Mouse (Mus musculus): ENCODE results near the gene Dtx1.

DNA sequence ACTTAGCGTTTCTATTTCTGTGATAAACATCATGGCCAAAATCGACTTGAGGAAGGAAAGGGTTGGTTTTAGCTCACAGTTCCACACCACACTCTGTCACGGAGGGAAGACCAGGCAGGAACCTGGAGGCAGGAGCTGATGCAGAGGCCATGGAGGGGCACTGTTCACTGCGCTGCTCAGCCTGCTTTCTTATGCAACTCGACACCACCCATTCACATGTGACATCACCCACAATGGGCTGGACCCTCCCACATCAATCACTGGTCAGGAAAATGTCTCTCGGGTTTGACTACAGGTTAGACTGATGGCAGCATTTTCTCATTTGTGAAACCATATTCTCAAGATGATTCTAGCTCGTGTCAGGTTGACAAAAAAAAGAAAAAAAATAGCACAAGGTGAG, 9.3 kb upstream of the Dtx1 start:
- TF ChIP-seq CTCF (IDR thresholded peaks at IDR 0.05 in 2 of 3, conservative IDR thresholded peaks at IDR 0.05 in 1 of 3; ENCODE audit: control insufficient read depth in 1 of 3, insufficient read depth in 1 of 3, low read depth in 2 of 3, low read length in 3 of 3, poor library complexity in 1 of 3, severe bottlenecking in 1 of 3) (no peak), MYC (IDR thresholded peaks at IDR 0.05; ENCODE audit: low read depth, low read length) (no peak), EP300 (IDR thresholded peaks at IDR 0.05; ENCODE audit: low read depth in 1 of 2, low read length in 2 of 2) (no peak), MAFK (IDR thresholded peaks at IDR 0.05; ENCODE audit: borderline replicate concordance, low read depth, low read length) (no peak), USF2 (IDR thresholded peaks at IDR 0.05; ENCODE audit: borderline replicate concordance in 1 of 2, insufficient read depth in 1 of 2, low read depth in 1 of 2, low read length in 2 of 2) (no peak), ZC3H11A (IDR thresholded peaks at IDR 0.05; ENCODE audit: low read depth, low read length) (no peak), SMC3 (IDR thresholded peaks at IDR 0.05; ENCODE audit: low read depth, low read length) (no peak)

Data from MEL (cell line).